Mouse (Mus musculus) adrenal gland (tissue): Measurements from ENCODE around the gene Ankle1.

ENCODE experiments used
- intact Hi-C: fragments of 180-260 bp; cut with DNase I; formaldehyde crosslinking; loops from one replicate; pipeline ENCODE4 v1.15.1; 2025

Ankle1 gene

DNA sequence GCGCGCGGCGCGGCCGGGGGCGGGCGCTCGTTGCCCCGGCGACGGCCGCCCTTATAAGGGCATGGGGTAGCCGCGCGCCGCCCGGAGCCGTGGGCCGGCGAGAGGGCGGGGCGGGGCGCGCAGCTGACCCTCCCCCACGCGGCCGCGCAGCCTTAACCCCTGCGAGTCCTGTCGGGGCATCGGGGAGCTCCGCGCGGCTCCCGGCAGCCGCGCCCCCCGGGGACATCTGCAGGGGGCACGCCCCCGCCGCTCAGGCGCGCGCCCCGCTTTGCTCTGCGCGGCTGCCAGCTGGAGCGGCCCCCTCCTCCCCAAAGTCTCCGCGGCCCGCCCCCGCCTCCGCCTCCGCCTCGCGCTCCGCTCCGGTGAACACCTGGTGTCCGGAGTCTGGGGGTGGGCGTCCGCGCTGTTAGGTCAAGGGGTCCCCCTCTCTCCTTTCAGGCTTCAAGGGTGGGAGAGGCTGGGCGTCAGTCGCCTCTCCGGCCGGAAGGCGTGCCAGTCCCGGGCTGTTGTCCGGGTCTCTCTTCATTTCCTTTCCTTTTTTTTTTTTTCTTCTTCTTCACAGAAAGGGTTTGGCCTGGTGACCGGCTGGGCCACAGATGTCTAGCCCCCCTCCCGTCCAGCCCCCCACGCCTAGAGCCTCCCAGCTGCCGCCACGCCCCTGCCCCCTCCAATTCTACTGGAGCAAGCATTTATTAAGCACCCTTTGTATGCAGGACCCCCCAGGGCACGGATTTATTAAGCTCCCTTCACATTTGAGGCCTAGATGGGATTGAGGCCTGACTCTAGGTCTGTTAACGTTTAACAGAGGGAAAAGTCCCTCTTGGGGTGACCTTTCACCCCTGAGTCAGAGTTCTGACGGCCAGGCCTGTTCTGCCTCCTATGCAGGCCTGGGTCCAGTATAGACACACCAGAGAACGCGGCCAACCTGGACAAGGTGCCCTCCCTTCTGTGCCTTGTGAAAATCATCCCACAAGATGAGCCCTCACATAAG, 23.5 kb upstream of the Ankle1 start:
- intact Hi-C loops, result no loop called here

DNA sequence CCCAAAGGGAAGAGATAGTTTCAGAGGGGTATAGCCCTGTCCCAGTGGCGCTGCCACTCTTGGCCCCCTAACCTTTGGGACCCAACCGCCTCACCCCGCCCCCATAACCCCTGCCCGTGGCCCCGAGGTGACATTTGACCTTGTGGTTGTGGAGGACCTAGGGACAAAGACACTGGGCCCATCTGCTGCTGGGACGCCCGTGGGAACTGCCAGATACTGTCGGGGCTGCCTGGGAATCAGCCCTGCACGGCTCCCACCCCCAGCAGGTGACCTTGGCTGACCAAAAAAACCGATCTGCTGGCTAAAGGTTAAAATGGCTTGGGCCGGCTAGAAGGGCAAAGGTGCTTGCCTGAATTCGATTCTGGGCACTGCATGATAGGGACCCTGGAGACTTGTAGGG, 22.4 kb upstream of the Ankle1 start:
- intact Hi-C loops, result no loop called here

DNA sequence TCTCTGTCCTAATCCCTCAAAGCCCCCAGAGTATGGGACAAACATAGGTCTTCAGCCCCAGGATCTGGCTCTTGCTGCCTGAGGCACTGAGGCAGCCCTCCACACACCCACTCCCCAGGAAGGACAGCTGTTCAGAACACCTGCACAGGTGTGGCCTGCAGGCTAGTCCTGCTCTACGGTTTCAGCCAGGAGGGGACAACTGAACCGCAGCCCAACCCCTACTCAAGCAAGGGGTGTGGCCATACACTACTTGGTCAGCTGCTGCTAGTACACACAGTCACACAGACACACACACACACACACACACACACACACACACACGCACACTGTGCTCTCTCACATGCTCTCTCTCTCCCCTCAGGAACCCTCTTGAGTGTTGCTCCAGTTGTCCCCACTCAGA, 21.9 kb upstream of the Ankle1 start:
- intact Hi-C loops, result no loop called here

- intact Hi-C loops, result no loop called here
These were observed 20.5 kb upstream of the Ankle1 start for GRCm38 (mm10) chr8:71385212-71385835.

- intact Hi-C loops, result no loop called here
These were observed 17.5 kb upstream of the Ankle1 start for GRCm38 (mm10) chr8:71388267-71388666.

GRCm38 (mm10) chr8:71391696-71392095, 14.1 kb upstream of the Ankle1 start:
- intact Hi-C loops, result no loop called here

- intact Hi-C loops, result no loop called here
These were observed 13.4 kb upstream of the Ankle1 start for GRCm38 (mm10) chr8:71392391-71392790.

- intact Hi-C loops, result no loop called here
These were observed 12.9 kb upstream of the Ankle1 start for GRCm38 (mm10) chr8:71392871-71393270.

DNA sequence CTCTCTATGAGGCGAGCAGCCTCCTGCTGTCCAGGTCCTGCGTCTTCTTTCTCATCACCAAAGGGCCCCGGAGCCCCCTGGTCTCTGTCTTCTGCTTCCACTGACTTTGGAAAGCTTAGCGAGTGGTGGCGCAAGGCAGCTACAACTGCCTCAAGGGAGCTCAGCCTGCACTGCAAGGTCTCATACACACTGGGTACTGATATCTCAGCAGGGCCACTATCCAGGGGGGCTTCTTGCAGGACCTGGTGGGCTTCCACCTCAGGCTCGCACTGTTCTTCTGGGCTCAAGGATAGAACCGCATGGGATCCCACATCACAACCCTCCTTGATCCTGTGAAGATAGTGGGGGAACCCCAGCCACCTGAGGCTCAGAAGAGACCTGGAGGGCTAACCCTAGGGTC, 11.3 kb upstream of the Ankle1 start:
- intact Hi-C loops, result no loop called here

- intact Hi-C loops, result no loop called here
These were observed 10.7 kb upstream of the Ankle1 start for GRCm38 (mm10) chr8:71395071-71395470.

- intact Hi-C loops, result no loop called here
These were observed 10.2 kb upstream of the Ankle1 start, which contains the start of gene Ushbp1 for GRCm38 (mm10) chr8:71395629-71396028. Gene Ushbp1, minus strand, starts transcription at chr8:71395802.

DNA sequence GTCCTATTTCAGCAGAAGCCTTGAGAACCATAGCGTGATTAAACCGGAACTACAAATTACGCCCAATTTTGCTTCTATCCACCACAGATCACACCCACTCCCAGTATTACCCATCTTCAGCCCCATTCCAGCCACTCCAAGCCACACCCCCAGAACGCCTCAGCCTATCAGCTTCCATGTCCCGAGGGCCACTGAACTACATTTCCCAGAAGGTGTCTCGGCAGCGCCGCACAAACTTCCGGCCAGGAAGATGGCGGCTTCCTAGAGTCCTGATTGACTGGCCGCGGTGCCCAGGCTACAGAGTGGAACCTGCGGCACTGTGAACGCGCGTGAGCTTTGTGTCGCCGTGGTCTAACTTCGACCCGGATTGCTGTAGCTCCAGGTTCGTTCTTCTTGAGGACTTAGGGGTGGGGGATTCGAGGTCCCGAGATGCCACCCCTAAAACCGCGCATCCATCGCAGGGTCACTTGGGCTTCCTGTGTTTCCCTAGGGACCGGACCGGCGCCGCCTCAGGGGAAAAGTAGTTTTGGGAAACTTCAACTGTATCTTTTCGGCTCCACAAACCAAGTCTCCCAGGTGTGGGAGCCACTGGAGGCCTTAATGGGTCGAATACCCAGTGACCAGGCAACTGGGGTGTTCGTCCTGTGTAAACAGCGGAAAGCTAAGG, 9.0 kb upstream of the Ankle1 start, which contains the start of gene Babam1:
Gene Babam1 (plus strand): TSS at position 223 of the 667 bp plus-strand sequence.
- intact Hi-C loops, result no loop called here

- intact Hi-C loops, result no loop called here
These were observed 8.1 kb upstream of the Ankle1 start for GRCm38 (mm10) chr8:71397701-71398100.

DNA sequence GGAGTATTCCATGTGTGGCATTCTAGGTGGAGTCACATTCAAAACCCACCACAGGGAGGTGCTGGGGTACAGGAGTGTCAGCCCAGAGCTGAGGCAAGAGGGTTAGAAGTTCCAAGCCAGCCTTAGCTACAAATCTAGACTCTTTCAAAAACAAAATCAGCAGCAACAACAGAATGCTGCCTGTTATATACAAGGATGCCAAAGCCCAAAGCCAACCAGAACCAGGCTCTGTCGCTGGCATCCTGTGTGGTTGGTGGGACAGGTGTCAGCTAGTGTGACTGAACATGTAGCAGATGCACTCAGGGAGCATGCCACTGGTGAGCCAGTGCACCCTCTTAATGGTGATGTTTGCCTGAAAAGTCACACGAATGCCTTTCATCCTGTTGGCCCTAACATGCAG, 5.0 kb upstream of the Ankle1 start:
- intact Hi-C loops, result no loop called here

- intact Hi-C loops, result no loop called here
These were observed 4.4 kb upstream of the Ankle1 start for GRCm38 (mm10) chr8:71401454-71401853.

DNA sequence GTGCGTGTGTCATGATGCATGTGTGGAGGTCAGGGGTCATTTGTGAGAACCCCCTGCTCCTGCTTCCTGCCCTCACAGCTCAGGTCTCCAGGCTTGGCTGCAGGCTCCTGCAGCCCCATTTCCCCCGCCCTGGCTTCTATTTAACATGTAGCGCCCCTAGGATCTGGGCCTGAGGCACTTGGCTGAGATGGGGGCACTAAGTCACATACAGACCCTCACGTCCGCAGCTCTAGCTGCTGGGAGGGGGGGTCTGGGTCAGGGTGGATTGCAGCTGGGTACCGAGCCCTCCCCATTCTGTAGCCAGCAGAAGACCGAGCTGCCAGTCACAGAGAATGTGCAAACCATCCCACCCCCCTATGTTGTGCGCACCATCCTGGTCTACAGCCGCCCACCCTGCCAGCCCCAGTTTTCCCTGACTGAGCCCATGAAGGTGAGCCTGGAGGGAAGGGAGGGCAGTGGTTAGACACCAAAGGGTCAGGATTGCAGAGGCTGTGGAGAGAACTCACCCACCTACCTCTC, 3.3 kb upstream of the Ankle1 start:
- intact Hi-C loops, result no loop called here

- intact Hi-C loops, result no loop called here
These were observed 2.5 kb upstream of the Ankle1 start for GRCm38 (mm10) chr8:71403107-71403885.

GRCm38 (mm10) chr8:71404011-71404410, 1.8 kb upstream of the Ankle1 start:
- intact Hi-C loops, result no loop called here

- intact Hi-C loops, result no loop called here
These were observed 859 bp upstream of the Ankle1 start for GRCm38 (mm10) chr8:71404951-71405351.

GRCm38 (mm10) chr8:71406099-71407015, 547 bp downstream of the Ankle1 start:
- intact Hi-C loops, result loop anchor here (2.0 kb wide), 1 partner anchor 40 kb away; the partner anchor contains the start of gene Use1
